Mouse (Mus musculus): Measurements from ENCODE around the gene P2rx6.

Gene P2rx6

DNA sequence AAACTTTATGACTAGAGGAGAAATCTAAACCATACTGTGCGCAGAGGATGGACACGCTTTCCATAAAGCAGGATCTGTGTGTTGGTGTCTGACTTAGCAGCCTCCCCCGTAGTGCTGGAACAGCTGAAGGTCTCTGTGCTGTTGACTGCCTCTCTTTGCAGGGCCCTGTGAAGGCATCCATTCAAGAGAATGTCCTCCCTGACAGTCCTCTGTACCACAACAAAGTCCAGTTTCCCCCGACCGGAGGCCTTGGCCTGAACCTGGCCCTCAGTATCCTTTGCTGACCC lies 64.5 kb downstream of the P2rx6 start:
- DNase-seq (ENCODE audit: low spot score) = no peak

Measured in retina, embryonic 14.5 days (tissue).